Mouse (Mus musculus): Measurements from ENCODE around the gene 4430402I18Rik.

The 4430402I18Rik gene

DNA sequence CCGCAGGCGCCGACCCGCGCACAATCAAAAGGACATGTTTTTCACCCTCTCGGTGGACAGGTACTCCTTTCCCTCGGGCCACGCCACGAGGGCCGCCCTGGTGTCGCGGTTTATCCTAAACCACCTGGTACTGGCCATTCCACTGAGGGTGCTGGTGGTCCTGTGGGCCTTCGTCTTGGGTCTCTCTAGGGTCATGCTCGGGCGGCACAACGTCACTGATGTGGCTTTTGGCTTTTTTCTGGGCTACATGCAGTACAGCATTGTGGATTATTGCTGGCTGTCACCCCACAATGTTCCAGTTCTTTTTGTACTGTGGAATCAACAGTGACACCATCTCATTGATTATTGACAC, 3.1 kb downstream of the 4430402I18Rik start:
- DNase-seq (ENCODE audit: low spot score) = no peak

DNA sequence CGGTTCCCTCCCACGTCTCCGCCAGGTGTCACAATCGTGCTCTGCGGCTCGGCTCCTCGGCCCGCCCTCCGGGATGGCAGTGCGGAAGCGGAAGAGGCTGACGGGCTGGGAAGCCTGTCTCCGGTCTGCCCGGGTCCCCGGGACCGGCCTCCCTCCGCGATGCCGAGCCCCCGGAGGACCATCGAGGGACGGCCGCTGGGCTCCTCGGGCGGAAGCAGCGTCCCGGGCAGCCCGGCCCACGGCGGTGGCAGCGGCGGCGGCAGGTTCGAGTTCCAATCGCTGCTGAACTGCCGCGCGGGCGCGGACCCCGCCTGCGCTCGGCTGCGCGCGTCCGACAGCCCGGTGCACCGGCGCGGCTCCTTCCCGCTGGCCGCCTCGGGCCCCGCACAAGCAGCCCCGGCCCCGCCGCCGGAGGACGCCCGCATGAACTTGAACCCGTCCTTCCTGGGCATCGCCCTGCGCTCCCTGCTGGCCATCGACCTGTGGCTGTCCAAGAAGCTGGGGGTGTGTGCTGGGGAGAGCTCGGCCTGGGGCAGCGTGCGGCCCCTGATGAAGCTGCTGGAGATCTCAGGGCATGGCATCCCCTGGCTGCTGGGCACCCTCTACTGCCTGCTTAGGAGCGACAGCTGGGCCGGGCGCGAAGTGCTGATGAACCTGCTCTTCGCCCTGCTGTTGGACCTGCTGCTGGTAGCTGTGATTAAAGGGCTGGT, 3.6 kb downstream of the 4430402I18Rik start, which contains the start of gene Plpp6:
Gene Plpp6, plus strand, starts transcription at position 112 of the 710 bp plus-strand sequence.
- peak; percentile 51 for DNase-seq (ENCODE audit: low spot score)

DNA sequence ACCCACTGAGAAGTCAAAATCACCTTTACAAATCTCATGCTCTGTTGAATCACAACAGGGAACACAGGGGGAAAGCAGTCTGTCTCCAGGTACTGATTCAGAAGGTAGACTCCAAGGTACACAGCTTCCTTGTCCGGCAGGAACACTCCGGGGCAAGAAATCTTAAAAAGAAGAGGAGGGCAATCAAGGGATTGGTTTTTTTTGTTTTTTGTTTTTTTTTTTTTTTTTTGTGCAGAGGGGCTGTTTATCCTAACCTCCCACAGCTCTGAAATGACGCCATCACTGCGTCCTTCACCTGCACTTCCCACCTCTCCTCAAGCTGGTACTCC, 4.1 kb downstream of the 4430402I18Rik start:
- no peak for DNase-seq (ENCODE audit: low spot score)

DNA sequence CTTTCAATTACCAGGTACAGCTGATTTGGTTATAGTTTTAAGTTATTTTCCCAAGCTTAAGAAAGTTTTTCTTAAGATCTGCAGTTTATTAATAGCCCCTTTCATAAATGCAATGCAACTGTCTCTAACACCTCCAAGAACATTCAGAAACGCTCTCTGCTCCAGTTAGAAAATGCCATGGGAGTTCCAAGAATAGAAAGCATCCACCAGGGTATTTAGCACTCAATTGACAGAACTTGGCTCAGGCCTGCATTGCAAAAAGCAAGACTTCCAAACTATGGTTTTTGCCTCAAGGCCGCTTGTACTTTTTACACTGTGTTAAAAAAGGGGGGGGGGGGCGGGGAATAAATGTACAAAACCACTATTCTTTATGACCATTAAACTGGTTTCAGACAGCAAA, 4.5 kb downstream of the 4430402I18Rik start:
- DNase-seq (ENCODE audit: low spot score) = no peak

DNA sequence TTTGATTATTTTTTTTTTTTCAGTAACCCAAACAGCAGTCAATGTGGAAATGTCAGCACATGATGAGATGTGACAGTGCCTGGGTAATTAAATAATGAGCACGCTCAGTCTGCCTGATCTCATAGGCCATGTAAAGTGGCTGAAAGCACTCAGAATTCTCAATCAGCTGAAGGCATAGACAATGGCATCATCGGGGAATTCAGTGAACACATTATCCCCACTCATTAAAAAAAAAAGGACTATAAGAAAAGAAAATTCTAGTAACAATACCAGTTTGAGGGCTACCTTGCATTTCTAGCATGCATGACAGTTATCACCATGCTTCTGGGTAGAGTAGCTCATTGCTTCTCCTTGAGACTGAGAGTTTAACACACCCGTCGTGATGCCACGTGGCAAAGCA, 16.3 kb downstream of the 4430402I18Rik start:
- no peak for DNase-seq (ENCODE audit: low spot score)

DNA sequence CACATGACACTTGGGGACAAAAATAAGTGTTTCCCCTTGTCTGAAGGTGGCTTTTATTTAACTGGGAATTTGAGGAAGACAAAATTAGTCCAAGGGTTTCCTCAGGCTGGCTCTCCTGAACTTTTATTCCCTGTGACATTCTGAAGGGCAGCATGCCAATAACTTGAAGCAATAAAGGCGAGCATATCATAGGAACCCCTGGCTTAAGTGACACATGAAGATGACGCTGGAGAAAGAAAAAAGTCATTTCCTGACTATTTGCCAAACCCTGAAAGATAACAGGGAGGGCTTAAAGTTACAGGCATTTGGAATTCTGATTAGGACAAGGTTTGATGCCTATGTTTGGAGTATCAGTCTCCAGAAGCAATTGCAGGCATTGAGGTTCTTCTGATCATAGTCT, 20.3 kb downstream of the 4430402I18Rik start:
- no peak for DNase-seq (ENCODE audit: low spot score)

DNA sequence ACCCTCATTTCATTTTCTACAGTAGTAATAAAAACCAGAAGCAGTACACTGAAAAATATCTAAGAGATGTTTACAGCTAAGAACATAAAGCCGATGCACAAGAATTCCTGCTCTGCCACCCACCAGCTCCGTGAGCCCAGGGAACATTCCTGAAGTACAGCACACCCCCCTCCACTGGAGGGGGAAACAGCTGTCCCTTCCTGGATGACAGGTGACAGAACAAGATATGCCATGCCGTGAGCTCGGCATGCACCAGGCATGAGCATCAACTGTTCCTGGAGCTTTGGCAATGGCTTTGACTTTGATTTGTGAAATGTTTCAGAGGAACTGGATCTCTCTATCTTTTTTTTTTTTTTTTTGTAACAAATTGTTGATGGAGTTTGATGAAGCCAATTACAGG, 20.8 kb downstream of the 4430402I18Rik start:
- no peak for DNase-seq (ENCODE audit: low spot score)

DNA sequence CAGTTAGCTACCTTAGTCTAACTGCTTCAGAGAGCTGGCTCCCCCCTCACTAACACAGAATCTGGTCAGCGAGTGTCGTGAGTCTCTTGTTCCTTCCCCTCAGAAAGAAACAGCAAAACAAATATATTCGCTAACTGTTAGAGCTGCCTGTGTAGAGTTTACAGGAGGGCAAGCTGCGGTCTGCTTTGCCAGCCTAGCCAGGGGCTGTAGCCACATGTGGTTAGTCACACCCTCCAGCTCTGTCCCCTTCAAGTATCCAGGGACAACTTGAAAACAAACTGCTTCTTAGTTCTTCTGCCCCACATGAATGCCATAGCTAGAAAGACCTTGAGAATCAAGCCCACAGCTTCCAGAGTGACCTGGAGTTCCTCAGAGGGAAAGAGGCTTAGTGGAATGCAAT, 26.3 kb downstream of the 4430402I18Rik start:
- DNase-seq (ENCODE audit: low spot score) = no peak

DNA sequence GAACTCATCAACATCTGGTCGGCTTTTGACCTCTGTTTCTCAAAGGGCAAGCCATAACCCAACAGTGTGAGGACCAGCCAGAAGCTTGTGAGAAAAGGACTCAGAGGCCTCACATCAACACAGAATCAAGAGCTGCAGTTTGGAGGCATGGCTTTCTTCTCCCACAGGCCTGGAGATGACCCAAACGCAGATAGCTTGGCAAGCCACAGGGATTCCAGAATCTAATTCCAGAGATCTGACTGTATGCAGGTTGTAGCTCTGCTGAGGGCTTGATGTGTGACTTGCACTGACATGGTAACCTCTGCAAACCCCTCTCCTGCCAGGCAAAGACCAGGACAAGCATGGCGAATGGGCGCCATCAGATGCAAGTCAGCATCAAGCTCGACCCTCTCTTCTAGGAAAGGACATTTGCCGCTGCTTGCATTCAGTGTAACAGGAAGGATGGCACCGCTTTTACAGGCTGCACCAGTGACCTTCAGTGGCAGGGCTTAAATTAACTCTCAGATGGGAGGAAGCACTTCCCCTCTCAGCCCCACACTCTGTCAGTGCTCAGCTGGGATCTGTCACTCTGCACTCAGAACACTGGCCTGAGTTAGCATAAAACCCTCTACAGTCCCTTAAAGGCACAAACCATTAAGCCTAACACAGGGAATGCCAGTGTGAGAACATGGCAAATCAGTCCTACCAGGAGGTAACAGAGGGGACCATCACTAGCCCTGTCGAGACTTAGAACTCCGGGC, 27.3 kb downstream of the 4430402I18Rik start:
- no peak for DNase-seq (ENCODE audit: low spot score)

DNA sequence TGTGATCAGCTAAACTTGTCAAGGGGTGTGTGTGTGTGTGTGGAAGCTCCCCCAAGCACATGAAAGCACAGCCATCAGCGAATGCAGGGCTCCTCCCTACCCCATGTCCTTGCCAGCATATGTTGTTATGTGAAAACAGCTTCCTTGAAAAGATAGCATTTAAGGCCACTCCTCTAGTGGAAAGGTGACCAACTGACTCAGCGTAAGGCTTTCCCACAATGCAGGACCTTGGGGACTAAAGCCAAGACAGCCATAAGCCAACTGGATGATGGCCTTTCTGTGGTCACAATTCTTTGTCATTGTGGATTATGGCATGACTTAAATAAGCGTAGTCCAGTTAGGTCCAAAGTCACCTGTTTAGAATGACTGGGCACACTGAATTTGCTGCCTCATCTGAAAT, 32.7 kb downstream of the 4430402I18Rik start:
- no peak for DNase-seq (ENCODE audit: low spot score)

DNA sequence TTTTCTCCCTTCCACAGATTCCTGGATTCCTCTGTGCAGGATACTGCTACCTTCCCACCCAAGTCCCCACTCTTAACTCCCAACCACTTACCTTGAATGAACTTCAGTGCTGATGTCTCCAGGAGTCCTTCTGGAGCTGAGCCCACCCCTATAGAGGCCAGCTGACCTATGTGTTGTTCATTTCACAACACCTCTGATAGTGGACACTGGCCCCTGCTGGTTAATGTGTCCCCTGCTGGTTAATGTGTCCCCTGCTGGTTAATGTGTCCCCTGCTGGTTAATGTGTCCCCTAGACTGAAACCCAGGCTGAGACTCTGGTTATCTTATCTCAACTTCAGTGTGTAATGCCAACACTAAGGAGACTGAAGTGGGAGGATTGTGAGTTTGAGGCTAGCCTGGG, 38.6 kb downstream of the 4430402I18Rik start:
- DNase-seq (ENCODE audit: low spot score) = no peak

DNA sequence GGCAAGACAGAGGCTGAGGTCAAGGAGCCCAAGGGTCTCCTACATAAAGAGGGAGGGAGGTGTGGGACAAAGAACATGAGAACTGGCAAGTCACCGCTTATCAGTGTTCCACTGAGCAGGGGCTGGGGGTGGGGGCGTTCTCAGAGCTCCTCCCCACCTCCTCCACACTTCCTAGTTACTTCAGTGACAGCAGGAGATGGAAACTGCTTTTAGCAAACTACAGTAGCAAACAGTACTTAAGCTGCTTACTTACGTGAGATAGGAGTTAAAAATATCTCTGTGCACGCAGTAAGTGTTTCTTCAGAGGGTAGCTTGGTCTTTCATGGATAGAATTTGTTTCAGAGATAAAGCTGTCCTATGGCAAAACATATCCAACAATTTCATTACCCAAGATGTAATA, 40.2 kb downstream of the 4430402I18Rik start:
- no peak for DNase-seq (ENCODE audit: low spot score)

DNA sequence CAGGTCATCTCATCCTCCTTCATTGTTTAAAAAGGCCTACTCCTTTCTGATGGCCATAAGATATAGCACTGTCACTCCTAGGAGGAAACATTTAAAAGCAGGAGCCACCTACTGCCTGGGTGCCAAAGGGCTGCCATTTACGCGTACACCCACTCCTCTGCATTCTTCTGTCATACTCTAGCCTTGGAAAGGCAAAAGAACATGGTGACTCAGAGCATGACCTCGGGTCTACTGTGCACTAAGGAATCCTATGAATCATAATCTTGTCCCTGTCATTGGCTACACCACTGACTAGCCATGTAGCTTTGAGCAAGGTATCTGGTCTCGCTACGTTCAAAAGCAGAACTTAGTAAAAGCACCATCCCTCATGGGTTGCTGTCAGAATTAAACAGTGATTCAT, 41.2 kb downstream of the 4430402I18Rik start:
- no peak for DNase-seq (ENCODE audit: low spot score)

DNA sequence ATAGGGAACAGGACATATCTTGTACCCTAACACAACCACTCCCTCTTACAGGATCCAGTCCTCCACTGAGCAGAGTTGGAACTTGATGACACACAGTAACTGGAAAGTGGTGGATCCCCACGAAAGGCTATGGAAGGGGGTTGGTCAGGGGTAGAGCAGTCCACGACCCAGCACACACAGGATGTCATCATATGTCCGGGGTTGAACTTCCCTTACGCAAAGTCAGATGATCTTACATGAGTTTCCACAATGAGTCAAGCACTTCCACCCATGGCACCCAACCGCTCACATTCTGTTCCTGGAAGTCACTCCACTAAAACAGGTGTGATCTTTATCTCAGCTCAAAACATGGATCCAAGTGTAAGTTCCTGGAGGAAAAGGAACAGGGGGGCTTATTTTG, 49.8 kb downstream of the 4430402I18Rik start:
- DNase-seq (ENCODE audit: low spot score) = no peak

DNA sequence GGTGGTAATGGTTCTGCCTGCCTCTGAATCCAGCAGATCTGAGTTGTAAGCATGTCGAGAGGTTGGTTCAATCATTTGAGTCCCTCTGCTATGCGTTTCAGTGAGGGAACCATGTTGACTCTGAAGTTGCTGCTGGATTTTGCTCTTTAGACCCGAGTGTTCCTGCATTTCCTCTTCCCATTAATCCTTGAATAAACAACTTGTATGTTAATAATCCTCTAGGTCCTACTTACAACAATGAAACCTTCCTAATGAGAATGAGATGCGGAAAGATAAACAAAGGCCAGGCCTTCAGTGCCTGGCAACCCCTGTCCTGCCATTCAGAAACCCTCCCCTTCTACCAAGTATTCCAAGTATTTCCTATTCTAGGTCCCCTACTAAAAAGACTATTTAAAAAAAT, 51.1 kb downstream of the 4430402I18Rik start:
- DNase-seq (ENCODE audit: low spot score) = no peak

DNA sequence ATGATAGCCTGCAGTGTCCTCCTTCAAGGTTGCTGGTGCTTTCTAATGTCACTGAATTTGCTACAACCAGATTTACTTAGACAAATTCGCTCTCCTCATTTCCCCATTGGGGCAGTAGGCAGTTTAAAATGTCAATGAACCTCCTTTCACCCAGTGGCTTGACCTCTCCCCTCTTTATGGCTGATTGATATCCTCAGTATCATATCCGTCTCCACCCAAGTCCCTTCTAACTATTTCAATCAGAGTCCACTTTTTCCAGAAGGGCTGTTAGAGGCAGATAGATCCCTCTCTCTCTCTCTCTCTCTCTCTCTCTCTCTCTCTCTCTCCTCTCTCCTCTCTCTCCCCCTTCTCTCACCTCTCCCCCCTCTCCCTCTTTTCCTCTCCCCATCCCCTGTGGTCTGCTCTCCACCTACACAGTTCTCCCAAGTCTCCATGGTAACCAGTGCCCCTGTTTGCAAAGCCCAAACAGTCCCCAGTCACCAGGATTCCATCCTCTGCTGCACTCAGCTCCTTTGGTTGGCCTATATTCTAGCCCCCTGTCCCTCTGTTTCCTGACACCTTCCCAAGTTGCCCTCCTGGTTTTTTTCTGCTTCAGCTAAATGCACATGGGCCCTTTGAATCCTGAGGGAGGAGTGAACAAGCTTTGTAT, 51.9 kb downstream of the 4430402I18Rik start:
- no peak for DNase-seq (ENCODE audit: low spot score)

DNA sequence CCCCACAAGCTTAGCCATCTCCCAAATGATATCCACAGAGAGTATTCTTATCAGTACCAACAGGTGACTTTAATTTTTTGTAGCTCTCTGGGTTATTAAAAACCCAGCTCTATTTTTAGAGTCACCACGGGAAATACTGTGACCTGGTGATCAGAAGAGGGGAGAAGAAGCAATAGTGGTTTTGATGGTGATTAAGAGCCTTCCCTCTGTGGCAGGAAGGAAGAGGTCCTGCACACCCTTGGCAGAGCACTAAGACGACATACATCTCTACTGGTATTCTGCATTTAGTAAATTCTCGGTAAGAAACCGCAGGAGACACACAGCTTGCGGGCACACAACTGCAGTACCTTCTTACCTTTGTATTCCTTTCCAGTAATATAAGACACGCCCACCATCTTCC, 53.0 kb downstream of the 4430402I18Rik start:
- no peak for DNase-seq (ENCODE audit: low spot score)

DNA sequence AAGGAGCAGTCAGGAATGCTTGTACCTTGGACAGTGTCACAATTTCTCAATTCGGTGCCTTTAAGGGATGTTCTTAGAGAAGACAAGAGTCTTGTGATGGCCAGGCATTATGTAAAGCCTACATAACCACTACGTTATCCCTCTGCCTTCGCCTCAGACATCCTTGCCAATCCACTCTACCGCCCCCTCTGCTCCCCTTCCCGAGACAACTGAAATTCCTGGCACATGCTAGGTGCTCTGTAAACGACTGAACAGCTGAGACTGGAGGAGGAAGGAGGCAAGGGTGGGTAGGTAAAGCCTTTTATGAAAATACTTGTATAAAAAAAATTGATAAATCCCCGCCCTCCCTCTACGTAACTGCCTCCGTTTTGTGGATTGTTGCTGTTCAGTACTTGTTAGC, 58.9 kb downstream of the 4430402I18Rik start:
- DNase-seq (ENCODE audit: low spot score) = no peak

DNA sequence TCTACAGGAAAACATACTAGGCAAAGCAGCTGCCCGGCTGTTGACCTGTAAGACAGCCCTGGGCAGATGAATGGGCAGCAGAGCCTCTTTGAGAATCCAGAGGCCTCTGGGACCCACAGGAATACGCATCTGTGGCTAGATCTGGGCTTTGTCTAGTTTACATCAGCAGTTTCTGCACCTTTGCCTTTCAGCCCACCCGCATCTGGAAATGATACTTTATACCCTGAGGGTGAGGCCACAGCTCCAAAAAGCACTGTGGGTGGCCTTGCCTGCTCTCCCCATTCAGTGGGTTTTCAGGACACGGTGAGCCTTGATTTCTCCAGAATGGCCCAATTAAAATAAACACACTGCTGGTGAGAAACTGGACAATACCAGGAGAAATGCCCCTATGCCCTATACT, 59.4 kb downstream of the 4430402I18Rik start:
- no peak for DNase-seq (ENCODE audit: low spot score)

DNA sequence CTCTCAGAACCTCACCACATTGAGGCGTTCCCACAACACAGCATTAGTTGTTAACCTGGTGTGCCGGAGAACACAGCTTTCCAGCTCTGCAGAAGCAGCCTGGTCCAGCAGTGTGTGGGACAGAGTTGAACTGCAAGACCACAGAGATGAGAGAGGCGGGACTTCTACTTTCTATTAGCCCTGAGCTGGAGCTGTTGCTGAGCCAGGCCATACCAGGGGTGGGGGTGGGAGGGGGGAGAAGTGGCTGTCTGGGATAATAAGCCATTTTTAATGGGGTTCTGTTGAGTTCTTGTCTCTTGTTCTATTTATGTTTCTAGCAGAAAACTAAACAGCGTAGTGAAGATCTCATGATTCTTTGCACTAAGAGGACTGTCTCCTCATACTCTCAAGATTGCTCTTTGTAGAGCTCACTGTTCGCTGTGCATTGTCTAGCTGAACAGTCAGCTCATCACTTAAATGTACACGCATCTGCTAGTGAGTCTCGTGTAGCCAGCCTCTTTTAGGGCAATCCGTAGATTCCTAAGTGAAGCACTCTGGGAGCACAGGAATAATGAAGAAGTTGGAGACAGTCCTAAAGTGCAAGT, 64.0 kb downstream of the 4430402I18Rik start:
- no peak for DNase-seq (ENCODE audit: low spot score)

DNA sequence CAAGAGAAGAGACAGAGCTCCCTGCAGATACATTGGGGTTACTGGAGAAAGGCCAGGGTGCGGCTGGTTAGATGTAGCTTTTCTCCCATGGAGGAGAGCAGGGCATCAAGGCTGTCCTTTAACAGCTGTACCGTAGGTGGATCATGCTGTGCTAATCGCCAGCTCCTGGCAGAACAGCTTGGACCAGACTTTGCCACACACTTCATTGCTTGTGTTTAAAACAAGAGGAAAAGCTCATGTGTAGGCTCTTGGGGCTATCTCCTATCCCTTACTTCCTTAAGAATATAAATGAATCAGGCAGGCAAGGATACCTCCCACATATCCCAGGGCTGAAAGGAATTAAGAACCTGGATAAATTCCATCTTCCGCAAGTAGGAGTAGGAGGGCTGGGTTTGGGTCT, 64.8 kb downstream of the 4430402I18Rik start:
- DNase-seq (ENCODE audit: low spot score) = no peak

DNA sequence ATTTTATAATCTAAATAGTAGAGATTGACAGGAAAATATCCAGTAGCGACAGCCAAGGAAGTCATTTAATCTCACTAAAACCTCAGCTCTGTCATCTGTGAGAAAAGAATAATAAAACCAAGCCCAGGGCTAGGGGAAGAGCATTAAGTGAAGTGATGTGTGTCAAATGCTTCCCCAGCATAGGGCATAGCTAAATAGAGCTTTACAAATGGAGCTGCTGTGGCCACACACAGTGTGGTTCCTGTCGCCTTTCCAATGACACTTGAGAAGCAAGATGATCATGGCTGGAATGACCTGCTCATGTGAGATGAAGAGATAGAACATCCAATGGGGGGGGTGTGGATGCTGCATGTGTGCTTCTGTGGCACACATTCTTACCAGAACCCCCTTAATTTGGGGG, 65.5 kb downstream of the 4430402I18Rik start:
- DNase-seq (ENCODE audit: low spot score) = no peak

DNA sequence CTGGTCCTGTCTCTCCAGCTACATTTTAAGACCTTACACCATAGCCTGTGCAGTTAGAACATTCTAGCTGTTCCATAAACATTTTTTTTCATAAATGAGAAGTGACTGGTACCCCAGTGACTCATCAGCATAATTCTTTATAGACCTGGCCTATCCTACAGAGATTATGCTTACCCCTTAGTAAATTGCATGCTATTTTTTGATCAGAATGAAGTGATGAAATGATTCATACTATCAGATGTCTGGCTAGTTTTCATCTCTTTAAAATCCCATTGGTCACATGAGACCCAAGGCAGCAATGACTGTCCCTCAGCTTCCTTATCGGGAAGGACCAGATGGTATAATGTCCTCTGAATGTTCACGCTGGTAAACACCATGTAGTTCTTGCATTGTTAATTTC, 66.8 kb downstream of the 4430402I18Rik start:
- DNase-seq (ENCODE audit: low spot score) = no peak
